Mouse (Mus musculus) heart, embryonic 14.5 days (tissue): ENCODE results near the gene Pkdrej. TPM values are rescaled to one million over a fixed set of nuclear protein-coding genes. Genes with fewer than 3 reads are reported as not detected.
"Not testable (repeated sequence)": the region's sequence is repeated elsewhere in the genome, so short reads cannot be mapped to it uniquely, and the experiment has no call there.

ENCODE experiments used
- ATAC-seq: fragments of 200-750 bp; cut with Nextera tagmentation; 2 replicates; pipeline ENCODE4 v1.8.0; 2017; ENCODE audit warnings: low read depth, moderate TSS enrichment; ENCODE audit not compliant: insufficient number of reproducible peaks, insufficient read depth, low FRiP score
- H3K27ac ChIP-seq, 2 experiments: fragments of 200-500 bp in 1 of 2; fragments of 300-500 bp in 1 of 2; sonication (generic) in 1 of 2; replicated peaks in 1 of 2; 2 replicates each; pipeline ENCODE4 v1.5.1; 2012 to 2014; ENCODE audit warnings: low read depth in 2 of 2, low read length in 2 of 2, control low read depth in 1 of 2, mild to moderate bottlenecking in 1 of 2, mixed read lengths in 1 of 2; ENCODE audit not compliant: control insufficient read depth in 1 of 2, insufficient read depth in 1 of 2
- H3K27me3 ChIP-seq: fragments of 300-500 bp; sonication (generic); 2 replicates; pipeline ENCODE4 v1.6.1; 2014; ENCODE audit warnings: mild to moderate bottlenecking, low read length, control low read depth; ENCODE audit not compliant: control insufficient read depth, insufficient read depth
- H3K36me3 ChIP-seq: fragments of 300-500 bp; sonication (generic); 2 replicates; pipeline ENCODE4 v1.6.1; 2014; ENCODE audit warnings: mild to moderate bottlenecking, control low read depth, low read length, mixed read lengths; ENCODE audit not compliant: control insufficient read depth, insufficient read depth
- H3K4me1 ChIP-seq, 2 experiments: fragments of 200-500 bp in 1 of 2; fragments of 300-500 bp in 1 of 2; sonication (generic) in 1 of 2; 2 replicates each; pipeline ENCODE4 v1.6.1; 2012 to 2014; ENCODE audit warnings: low read length in 2 of 2, control low read depth in 1 of 2, mixed read lengths in 1 of 2; ENCODE audit not compliant: control insufficient read depth in 2 of 2, insufficient read depth in 2 of 2
- H3K4me2 ChIP-seq: fragments of 300-500 bp; sonication (generic); 2 replicates; pipeline ENCODE4 v1.6.1; 2014; ENCODE audit warnings: mild to moderate bottlenecking, low read length
- H3K4me3 ChIP-seq, 2 experiments: fragments of 200-500 bp in 1 of 2; fragments of 300-500 bp in 1 of 2; sonication (generic) in 1 of 2; 2 replicates each; pipeline ENCODE4 v1.5.1; 2012 to 2014; ENCODE audit warnings: low read length in 2 of 2, mild to moderate bottlenecking in 2 of 2, control low read depth in 1 of 2, low read depth in 1 of 2, moderate library complexity in 1 of 2; ENCODE audit not compliant: control insufficient read depth in 1 of 2, insufficient read depth in 1 of 2
- H3K9ac ChIP-seq: fragments of 300-500 bp; sonication (generic); 2 replicates; pipeline ENCODE4 v1.6.1; 2014; ENCODE audit warnings: mild to moderate bottlenecking, low read length
- H3K9me3 ChIP-seq: fragments of 300-500 bp; sonication (generic); 2 replicates; pipeline ENCODE4 v1.6.1; 2016; ENCODE audit warnings: low read length, control low read depth; ENCODE audit not compliant: control insufficient read depth
- WGBS: fragments of 180-500 bp; shearing (Covaris S2); extraction: QIAGEN DNeasy Blood & Tissue Kit; methylation state at CpG from one replicate; pipeline ENCODE4 v1.1.7; 2014; 5-methylcytosine and 5-hydroxymethylcytosine counted together
- polyA plus RNA-seq: library from polyadenylated mRNA; unstranded; fragments of >200 nt; fragmentation: Nextera tagmentation; extraction: Ambion mirVana; gene quantifications from 2 replicates; pipeline ENCODE4 v1.2.1, GENCODE M21; 2014

Gene Pkdrej
- 0.28 and 0.66 TPM in 2 replicates for polyA plus RNA-seq

DNA sequence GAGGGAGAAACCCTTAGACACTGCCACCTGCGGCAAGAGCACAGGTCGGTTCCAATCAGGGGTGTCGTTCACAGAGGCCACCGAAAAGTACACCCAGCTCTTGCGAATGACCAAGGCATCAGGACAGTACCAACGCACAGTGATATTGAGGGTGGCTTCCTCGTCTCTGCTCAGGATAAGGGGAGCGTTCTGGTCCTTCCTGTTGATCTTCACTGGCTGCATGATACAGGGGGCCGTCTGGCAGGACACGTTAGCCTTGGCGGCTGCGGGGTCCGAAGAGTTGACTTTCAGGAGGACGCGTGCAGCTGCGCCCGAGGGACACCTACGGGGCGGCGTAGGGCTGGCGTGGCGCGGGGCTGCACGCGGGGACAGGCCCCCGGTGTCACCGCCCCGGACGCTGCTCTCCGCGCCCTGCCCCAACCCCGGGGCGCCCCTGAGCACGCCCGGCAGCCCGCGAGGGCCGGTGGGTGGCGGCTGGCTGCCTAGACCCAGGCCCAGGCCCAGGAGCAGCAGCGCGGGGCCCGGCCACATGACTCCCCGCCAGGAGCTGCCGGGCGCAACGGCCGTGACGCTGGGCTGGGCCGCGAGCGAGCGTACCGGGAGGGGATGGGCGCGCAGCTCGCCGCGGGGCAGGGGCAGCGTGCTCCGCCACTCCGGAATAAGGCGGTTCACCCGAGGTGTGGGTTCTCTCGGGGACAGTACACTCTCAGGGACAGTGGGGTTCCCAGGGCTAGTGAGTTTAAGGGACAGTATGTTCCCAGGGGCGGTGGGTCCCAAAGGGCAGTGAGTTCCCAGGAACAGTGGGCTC is at the start of gene Pkdrej:
TSS of gene Pkdrej (minus strand) at position 532 of the 808 bp plus-strand sequence.
- Histone ChIP-seq H3K27ac (no peak within 1 kb of the TSS), H3K4me2 (peak within 1 kb of the TSS; percentile 94), H3K9ac (peak within 1 kb of the TSS; percentile 81), H3K27me3 (peaks cover 29% of the 10 kb centered on the region), H3K9me3 (no peaks in the 10 kb centered on the region; the same call in 1 of the 2 replicates), H3K4me3 (peak within 1 kb of the TSS; percentile 50 to 52), H3K4me1 (peaks cover 2% of the 10 kb centered on the region in 2 experiments; a peak in 2 of 4 replicates), H3K36me3 (no peaks in the 10 kb centered on the region)
- 2% methylated on average over 65 of the region's 65 CpGs for WGBS
- no peak; the same call in 1 of the 2 replicates for ATAC-seq

DNA sequence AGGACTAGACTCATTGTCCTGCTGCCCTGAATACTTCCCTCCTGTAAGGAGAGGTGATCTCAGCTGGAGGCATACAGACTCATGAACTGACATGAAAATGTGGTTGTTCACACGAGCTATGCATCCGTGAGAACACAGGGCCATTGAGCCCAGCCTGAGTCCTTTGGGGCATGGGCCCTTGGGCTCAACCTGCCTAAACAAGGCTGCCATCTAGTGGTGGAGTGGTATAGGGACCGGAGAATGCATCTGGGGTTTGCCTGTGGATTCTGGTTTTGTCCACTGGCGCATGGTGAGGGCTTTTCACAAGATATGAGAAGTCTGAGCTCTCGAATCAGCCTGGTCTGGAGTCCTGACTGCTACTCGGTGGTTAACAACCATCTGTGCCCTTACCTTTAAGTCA is 46.2 kb upstream of the Pkdrej start:
- ATAC-seq: no peak
- no peak overlapping the region for H3K4me3 ChIP-seq
- no peaks in the 10 kb centered on the region for H3K9me3 ChIP-seq
- H3K36me3 ChIP-seq: peaks cover 98% of the 10 kb centered on the region
- H3K4me1 ChIP-seq: no peaks in the 10 kb centered on the region
- WGBS: 50% methylated on average over 6 of the region's 6 CpGs
- no peak overlapping the region for H3K27ac ChIP-seq
- H3K9ac ChIP-seq: no peak overlapping the region; the same call in 1 of the 2 replicates
- H3K27me3 ChIP-seq: no peaks in the 10 kb centered on the region
- H3K4me2 ChIP-seq: no peak overlapping the region

DNA sequence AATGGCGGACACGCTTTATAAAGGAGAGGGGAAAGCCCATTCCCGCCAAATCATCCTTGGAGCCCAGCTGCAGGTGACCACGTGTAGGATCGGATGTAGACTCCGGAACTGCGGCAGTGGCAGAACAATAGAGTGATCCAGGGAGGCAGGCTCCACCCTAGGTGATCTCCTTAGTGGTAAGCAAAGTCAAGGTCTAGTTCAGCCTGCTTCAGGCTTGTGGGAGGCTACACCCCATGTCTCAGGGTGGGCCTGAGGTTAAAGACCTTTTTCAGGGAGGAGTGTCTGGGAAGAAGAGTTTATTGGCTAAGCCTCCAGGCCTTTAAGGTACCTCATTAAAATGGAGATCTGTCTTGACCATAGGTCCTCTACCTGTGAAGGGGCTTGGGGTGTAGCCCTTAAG is 44.4 kb upstream of the Pkdrej start:
- ATAC-seq, H3K9me3 ChIP-seq, H3K27me3 ChIP-seq, H3K9ac ChIP-seq, H3K4me2 ChIP-seq, H3K4me3 ChIP-seq, H3K4me1 ChIP-seq, H3K27ac ChIP-seq: not testable (repeated sequence)
- WGBS: 91% methylated on average over 7 of the region's 7 CpGs
- peaks cover 93% of the 10 kb centered on the region for H3K36me3 ChIP-seq

DNA sequence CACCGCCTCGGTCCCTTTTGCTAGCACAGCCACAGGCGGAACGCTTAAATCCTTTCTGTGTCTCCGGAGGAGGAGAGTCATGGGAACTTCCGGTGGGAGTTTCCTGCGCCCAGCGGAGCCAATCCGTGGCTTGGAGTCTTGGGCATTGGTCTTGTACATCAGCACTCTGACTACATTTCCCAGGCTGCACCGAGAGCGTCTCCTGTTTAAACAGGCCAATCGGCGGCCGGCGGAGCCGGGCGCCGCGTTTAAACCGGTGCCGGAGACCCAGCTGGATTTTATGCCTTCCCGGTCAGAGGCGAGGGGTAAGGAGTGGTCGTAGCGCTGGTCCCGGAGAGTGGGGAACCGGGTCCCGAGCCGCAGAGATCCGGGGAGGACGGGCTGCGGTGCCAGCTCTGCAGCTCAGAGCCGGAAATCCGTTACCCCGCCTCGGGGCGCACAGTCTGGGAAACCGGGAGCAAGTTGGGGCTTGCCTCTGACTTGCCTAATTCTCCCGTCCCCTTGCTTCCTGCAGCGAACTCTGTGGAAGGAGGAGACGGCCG is 38.0 kb upstream of the Pkdrej start, which contains the start of gene Gtse1:
TSS of gene Gtse1 (plus strand) at position 256 of the 542 bp plus-strand sequence.
- H3K4me3 ChIP-seq: peak within 1 kb of the TSS; percentile 75 to 97
- peaks cover 31% of the 10 kb centered on the region for H3K36me3 ChIP-seq
- under 1% methylated on average over 42 of the region's 42 CpGs for WGBS
- H3K27me3 ChIP-seq: no peaks in the 10 kb centered on the region
- peak; percentile 93 for ATAC-seq
- no peaks in the 10 kb centered on the region for H3K9me3 ChIP-seq
- H3K9ac ChIP-seq: peak within 1 kb of the TSS; percentile 79
- peak within 1 kb of the TSS; percentile 71 for H3K4me2 ChIP-seq
- H3K27ac ChIP-seq: peak within 1 kb of the TSS; percentile 54 to 58
- H3K4me1 ChIP-seq: peaks cover 4 to 19% of the 10 kb centered on the region in 2 experiments

DNA sequence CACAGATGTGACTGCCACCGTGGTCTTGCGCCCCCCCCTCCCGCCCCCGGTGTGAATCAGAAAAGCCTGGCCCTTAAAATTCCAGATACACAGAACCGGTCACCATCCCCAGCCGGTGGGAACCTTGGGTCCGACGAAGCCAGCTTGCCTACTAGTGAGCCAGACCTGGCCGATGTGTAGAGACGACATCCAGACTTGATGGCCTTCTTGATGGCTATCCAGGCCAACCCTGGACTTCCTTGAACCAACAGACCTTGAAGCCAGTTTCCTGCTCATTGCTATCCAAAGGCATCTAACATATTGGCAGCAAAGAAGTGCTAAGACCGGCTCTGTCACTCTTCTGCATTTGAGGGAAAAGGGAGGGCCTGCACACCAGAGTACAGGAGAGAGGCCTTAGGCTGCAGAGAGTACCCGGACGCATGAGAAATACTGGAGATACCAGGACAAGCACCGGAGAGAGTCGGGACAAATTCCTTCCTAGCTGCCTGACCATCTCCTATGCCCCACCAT is 37.5 kb upstream of the Pkdrej start:
- Histone ChIP-seq H3K9me3 (no peaks in the 10 kb centered on the region), H3K4me2 (peak overlapping the region; percentile 71), H3K4me1 (peaks cover 4 to 19% of the 10 kb centered on the region in 2 experiments), H3K9ac (peak overlapping the region; percentile 76), H3K27me3 (no peaks in the 10 kb centered on the region), H3K27ac (peak overlapping the region; percentile 38 to 49; a peak in 3 of 4 replicates), H3K36me3 (peaks cover 26% of the 10 kb centered on the region), H3K4me3 (peak overlapping the region; percentile 64 to 75)
- WGBS: 12% methylated on average over 15 of the region's 15 CpGs
- ATAC-seq: no peak

DNA sequence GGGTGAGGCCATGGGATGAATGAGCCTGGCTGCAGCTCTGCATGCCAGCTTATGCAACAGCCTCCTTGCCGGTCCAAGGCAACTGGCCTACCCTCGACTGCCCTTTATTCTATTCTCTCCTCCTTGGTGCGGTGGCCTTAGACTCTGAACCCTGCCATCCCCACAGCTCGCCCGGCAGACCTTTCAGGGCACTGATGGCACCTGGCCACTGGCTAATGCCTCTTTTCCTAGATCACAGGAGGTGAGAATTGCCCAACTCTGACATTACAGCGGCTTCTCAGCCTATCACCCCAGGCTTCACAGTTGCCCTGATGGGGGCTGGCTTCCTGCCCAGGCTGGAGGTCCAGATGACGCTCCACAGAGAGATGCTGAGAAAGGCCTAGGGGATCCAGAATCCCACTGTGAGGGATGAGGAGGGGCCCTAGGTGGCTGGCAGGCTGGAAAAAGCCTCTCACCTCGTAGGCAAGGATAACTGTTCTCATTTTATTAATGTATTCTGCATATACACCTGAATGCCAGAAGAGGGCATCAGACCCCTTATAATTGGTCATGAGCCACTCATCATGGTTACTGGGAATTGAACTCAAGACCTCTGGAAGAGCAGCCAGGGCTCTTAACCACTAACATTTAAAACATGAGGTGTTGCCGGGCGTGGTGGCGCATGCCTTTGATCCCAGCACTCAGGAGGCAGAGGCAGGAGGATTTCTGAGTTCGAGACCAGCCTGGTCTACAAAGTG is 30.3 kb upstream of the Pkdrej start:
- H3K27ac ChIP-seq: no peak overlapping the region
- H3K9ac ChIP-seq: no peak overlapping the region
- no peak overlapping the region for H3K4me3 ChIP-seq
- H3K4me2 ChIP-seq: no peak overlapping the region
- H3K27me3 ChIP-seq: no peaks in the 10 kb centered on the region
- H3K36me3 ChIP-seq: no peaks in the 10 kb centered on the region
- ATAC-seq: no peak
- H3K4me1 ChIP-seq: no peaks in the 10 kb centered on the region
- 73% methylated on average over 12 of the region's 12 CpGs for WGBS
- no peaks in the 10 kb centered on the region for H3K9me3 ChIP-seq

DNA sequence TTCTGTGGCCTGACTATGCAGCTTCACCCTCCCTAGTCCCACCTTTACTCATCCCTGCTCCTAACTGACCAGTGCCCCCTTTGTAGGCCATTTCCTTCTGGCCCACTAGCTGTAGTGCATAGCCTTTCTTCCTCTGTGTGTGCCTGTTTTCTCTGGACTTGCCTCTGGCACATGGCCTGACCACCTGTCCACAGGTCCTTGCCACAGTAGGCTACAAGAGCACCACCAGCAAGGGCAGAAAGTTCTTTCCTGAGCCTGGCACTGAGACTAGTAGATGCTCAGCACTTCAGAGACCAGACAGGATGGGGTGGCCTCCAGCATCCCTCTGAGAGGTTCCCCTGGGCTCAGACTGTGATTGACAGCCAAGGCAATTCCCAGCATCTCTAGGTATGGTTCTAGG is 23.5 kb upstream of the Pkdrej start:
- H3K4me2 ChIP-seq: no peak overlapping the region
- H3K9me3 ChIP-seq: no peaks in the 10 kb centered on the region
- no peaks in the 10 kb centered on the region for H3K4me1 ChIP-seq
- H3K27ac ChIP-seq: no peak overlapping the region
- ATAC-seq: no peak
- H3K36me3 ChIP-seq: no peaks in the 10 kb centered on the region
- no peak overlapping the region for H3K9ac ChIP-seq
- no peak overlapping the region for H3K4me3 ChIP-seq
- no peaks in the 10 kb centered on the region for H3K27me3 ChIP-seq
